In genomic region chr5:38027656-38028055, GRCm38 (mm10) we compare ENCODE assay signal across 20 mouse cellular contexts. TPM values are rescaled to one million over a fixed set of nuclear protein-coding genes. Genes with fewer than 3 reads are reported as not detected.
DNase-seq lines count a peak whose midpoint lies in the region; ATAC-seq and TF ChIP-seq lines count a peak whose summit lies in the region.
"Had no signal": no experiment of that assay in that cellular context is flagged by ENCODE, and none has a peak within 500 bp of the region (broad histone marks: within the 10 kb centered on the region; RNA-seq: fewer than 3 reads in every experiment).

No protein-coding gene starts in this region.

- no peaks in the 10 kb centered on the region for H3K9me3 ChIP-seq in forebrain, embryonic 11.5 days (ENCODE audit: control insufficient read depth, low read length)
- H3K9me3 ChIP-seq in forebrain, embryonic 16.5 days (ENCODE audit: control insufficient read depth, low read length) = no peaks in the 10 kb centered on the region
- no peaks in the 10 kb centered on the region for H3K9me3 ChIP-seq in embryonic facial prominence, embryonic 13.5 days
- no peaks in the 10 kb centered on the region for H3K9me3 ChIP-seq in midbrain, embryonic 11.5 days (ENCODE audit: control insufficient read depth, low read length)
- H3K9me3 ChIP-seq: heart, embryonic 12.5 days; hindbrain, embryonic 10.5 days; intestine, embryonic 15.5 days had no signal

- in situ Hi-C loops in Patski (cut with MboI; ENCODE audit: low pct_unique_long_range_greater_than_20kb) = no loop called here

- H3K27me3 ChIP-seq in forebrain, embryonic 11.5 days (ENCODE audit: control insufficient read depth, insufficient read depth, low read length) = no peaks in the 10 kb centered on the region
- H3K27me3 ChIP-seq in forebrain, embryonic 16.5 days (replicated peaks; ENCODE audit: control insufficient read depth, insufficient read depth, low read length) = no peaks in the 10 kb centered on the region
- H3K27me3 ChIP-seq in Patski = no peaks in the 10 kb centered on the region
- H3K27me3 ChIP-seq in embryonic facial prominence, embryonic 13.5 days = no peaks in the 10 kb centered on the region
- no peaks in the 10 kb centered on the region for H3K27me3 ChIP-seq in midbrain, embryonic 11.5 days (ENCODE audit: control insufficient read depth, insufficient read depth, low read length)
- H3K27me3 ChIP-seq: heart, embryonic 12.5 days; intestine, embryonic 15.5 days had no signal

- no peak for ATAC-seq in forebrain, embryonic 11.5 days (replicated peaks; ENCODE audit: low FRiP score)
- no peak for ATAC-seq in forebrain, embryonic 16.5 days
- ATAC-seq in Patski = peak; percentile 91
- ATAC-seq in embryonic facial prominence, embryonic 13.5 days (ENCODE audit: insufficient number of reproducible peaks, insufficient read depth, low FRiP score, low TSS enrichment, low read depth) = no peak
- no peak for ATAC-seq in midbrain, embryonic 11.5 days (ENCODE audit: low FRiP score)
- ATAC-seq: activated CD4-positive, CD25-positive, alpha-beta regulatory T cell, adult 4 months; forebrain, embryonic 14.5 days; intestine, embryonic 15.5 days had no signal

- CTCF ChIA-PET in Patski (lab: Charles Lee) = interaction anchor here (0.8 to 2.6 kb wide), 6 partner anchors 8 to 66 kb away, joined by 3 to 9 read pairs (median 4); partner anchors contain the start of gene Stx18

- no peak overlapping the region for H3K9ac ChIP-seq in forebrain, embryonic 11.5 days (ENCODE audit: low read length)
- H3K9ac ChIP-seq in forebrain, embryonic 16.5 days (replicated peaks; ENCODE audit: low read depth, low read length) = no peak overlapping the region
- no peak overlapping the region for H3K9ac ChIP-seq in embryonic facial prominence, embryonic 13.5 days
- H3K9ac ChIP-seq in midbrain, embryonic 11.5 days (ENCODE audit: low read length) = no peak overlapping the region
- H3K9ac ChIP-seq: heart, embryonic 12.5 days; hindbrain, embryonic 14.5 days; intestine, embryonic 15.5 days had no signal

- DNase-seq in forebrain, embryonic 11.5 days (ENCODE audit: low spot score) = peak; percentile 53
- DNase-seq in Patski (ENCODE audit: low read depth, low spot score) = peak; percentile 61
- DNase-seq in lung, adult 2 months = no peak
- no peak for DNase-seq in midbrain, embryonic 11.5 days (ENCODE audit: low spot score, missing footprints)
- no peak for DNase-seq in ovary, postnatal 36 days (ENCODE audit: low spot score)
- DNase-seq: adrenal gland, postnatal 36 days; cerebellum, adult 11 months; cerebellum, adult 8-10 months; cerebellum, postnatal 14 days; embryo, embryonic 11 days; gastrocnemius, postnatal 14 days; kidney, adult 18-20 months had no signal

- no peak overlapping the region for H3K4me3 ChIP-seq in forebrain, embryonic 11.5 days (ENCODE audit: low read depth, low read length)
- no peak overlapping the region for H3K4me3 ChIP-seq in forebrain, embryonic 16.5 days (replicated peaks; ENCODE audit: low read length)
- H3K4me3 ChIP-seq in embryonic facial prominence, embryonic 13.5 days = no peak overlapping the region
- H3K4me3 ChIP-seq in lung, adult 2 months (replicated peaks; ENCODE audit: extremely low read depth, low read depth, low read length) = no peak overlapping the region
- no peak overlapping the region for H3K4me3 ChIP-seq in midbrain, embryonic 11.5 days (ENCODE audit: low read depth, low read length)
- H3K4me3 ChIP-seq: heart, embryonic 12.5 days; hindbrain, embryonic 10.5 days; intestine, embryonic 15.5 days had no signal

- 82% methylated on average over 5 of the region's 5 CpGs for WGBS in forebrain, embryonic 11.5 days
- WGBS in forebrain, embryonic 16.5 days = 88% methylated on average over 5 of the region's 5 CpGs
- WGBS in embryonic facial prominence, embryonic 13.5 days = 36% methylated on average over 5 of the region's 5 CpGs
- 85% methylated on average over 5 of the region's 5 CpGs for WGBS in lung, adult 2 months
- 83% methylated on average over 5 of the region's 5 CpGs for WGBS in midbrain, embryonic 11.5 days

- H3K36me3 ChIP-seq in forebrain, embryonic 11.5 days (ENCODE audit: control insufficient read depth, insufficient read depth, low read length) = no peaks in the 10 kb centered on the region
- no peaks in the 10 kb centered on the region for H3K36me3 ChIP-seq in forebrain, embryonic 16.5 days (ENCODE audit: control insufficient read depth, insufficient read depth)
- H3K36me3 ChIP-seq in embryonic facial prominence, embryonic 13.5 days = no peaks in the 10 kb centered on the region
- no peaks in the 10 kb centered on the region for H3K36me3 ChIP-seq in midbrain, embryonic 11.5 days (ENCODE audit: control insufficient read depth, insufficient read depth, low read length)
- H3K36me3 ChIP-seq: heart, embryonic 12.5 days; hindbrain, embryonic 10.5 days; intestine, embryonic 15.5 days had no signal

- H3K4me1 ChIP-seq in forebrain, embryonic 11.5 days (replicated peaks; ENCODE audit: control insufficient read depth, insufficient read depth, low read length) = no peaks in the 10 kb centered on the region
- H3K4me1 ChIP-seq in forebrain, embryonic 16.5 days (replicated peaks; ENCODE audit: control insufficient read depth, insufficient read depth, low read length) = no peaks in the 10 kb centered on the region
- peaks cover 42% of the 10 kb centered on the region for H3K4me1 ChIP-seq in embryonic facial prominence, embryonic 13.5 days
- H3K4me1 ChIP-seq in lung, adult 2 months (ENCODE audit: control insufficient read depth, insufficient read depth, low read length) = no peaks in the 10 kb centered on the region
- H3K4me1 ChIP-seq in midbrain, embryonic 11.5 days (ENCODE audit: control insufficient read depth, insufficient read depth, low read length) = no peaks in the 10 kb centered on the region
- H3K4me1 ChIP-seq: heart, embryonic 12.5 days; hindbrain, embryonic 10.5 days; intestine, embryonic 15.5 days had no signal

- TF ChIP-seq CTCF in Patski (IDR thresholded peaks at IDR 0.05) = no peak
- no peak for TF ChIP-seq CTCF in lung, adult 2 months (IDR thresholded peaks at IDR 0.05; ENCODE audit: insufficient read depth, low read length)

- H3K4me2 ChIP-seq in forebrain, embryonic 11.5 days (ENCODE audit: low read depth, low read length, severe bottlenecking) = no peak overlapping the region
- no peak overlapping the region for H3K4me2 ChIP-seq in forebrain, embryonic 16.5 days (ENCODE audit: low read length)
- no peak overlapping the region for H3K4me2 ChIP-seq in embryonic facial prominence, embryonic 13.5 days
- H3K4me2 ChIP-seq in midbrain, embryonic 11.5 days = no peak overlapping the region
- H3K4me2 ChIP-seq: heart, embryonic 12.5 days; hindbrain, embryonic 14.5 days; intestine, embryonic 15.5 days had no signal

- no peak overlapping the region for H3K27ac ChIP-seq in forebrain, embryonic 11.5 days (ENCODE audit: low read depth, low read length)
- H3K27ac ChIP-seq in forebrain, embryonic 16.5 days (ENCODE audit: low read length) = no peak overlapping the region
- H3K27ac ChIP-seq in embryonic facial prominence, embryonic 13.5 days = peak overlapping the region; percentile 57; the same call in 1 of the 2 replicates
- H3K27ac ChIP-seq in midbrain, embryonic 11.5 days (ENCODE audit: low read depth, low read length) = no peak overlapping the region
- H3K27ac ChIP-seq: hindbrain, embryonic 10.5 days; hindbrain, embryonic 14.5 days; intestine, embryonic 15.5 days had no signal

- TF ChIP-seq POLR2A in lung, adult 2 months (IDR thresholded peaks at IDR 0.05; ENCODE audit: borderline replicate concordance, extremely low read depth, low read depth, low read length) = no peak

- POLR2A ChIA-PET in Patski (lab: Charles Lee) = interaction anchor here (0.6 to 0.9 kb wide), 3 partner anchors 9 to 12 kb away, joined by 3 read pairs; partner anchors contain the start of gene Stx18

RNA-seq across cellular contexts. Expression of gene Stx18, which starts 10.9 kb away (rescaled TPM):
- polyA plus RNA-seq in forebrain, embryonic 11.5 days (2014; fragmentation: Nextera tagmentation; extraction: Ambion mirVana) = 47.8 and 53.5 TPM in 2 replicates
- polyA plus RNA-seq in forebrain, embryonic 16.5 days (2015; fragmentation: Nextera tagmentation; extraction: Ambion mirVana) = 38.6 and 39.1 TPM in 2 replicates
- polyA plus RNA-seq in Patski (2021) = 48.1 TPM
- polyA plus RNA-seq in embryonic facial prominence, embryonic 13.5 days (2015; fragmentation: Nextera tagmentation; extraction: Ambion mirVana) = 61.7 and 67.5 TPM in 2 replicates
- polyA plus RNA-seq in lung, adult 2 months (2012; rRNA removed) = 15.6 and 17.4 TPM in 2 replicates
- polyA plus RNA-seq in midbrain, embryonic 11.5 days (2014; fragmentation: Nextera tagmentation; extraction: Ambion mirVana) = 48.6 and 56.7 TPM in 2 replicates

Comparison
In these comparisons a context has a peak if more than half of its experiments do, and no peak if none do; other contexts are left out.
1. DNase-seq: peak in forebrain, embryonic 11.5 days (single experiment) and Patski (single experiment); none in lung, adult 2 months (single experiment), midbrain, embryonic 11.5 days (single experiment) and ovary, postnatal 36 days (single experiment).